Mouse (Mus musculus) cerebellum, postnatal 36 days (tissue): ENCODE data around the gene Arhgef3.

Experiments used
- DNase-seq, 2 experiments: peaks; one replicate each; pipeline ENCODE4 v3.0.0; 2021 to 2022; ENCODE audit warnings: mixed read lengths in 2 of 2

Arhgef3 gene

DNA sequence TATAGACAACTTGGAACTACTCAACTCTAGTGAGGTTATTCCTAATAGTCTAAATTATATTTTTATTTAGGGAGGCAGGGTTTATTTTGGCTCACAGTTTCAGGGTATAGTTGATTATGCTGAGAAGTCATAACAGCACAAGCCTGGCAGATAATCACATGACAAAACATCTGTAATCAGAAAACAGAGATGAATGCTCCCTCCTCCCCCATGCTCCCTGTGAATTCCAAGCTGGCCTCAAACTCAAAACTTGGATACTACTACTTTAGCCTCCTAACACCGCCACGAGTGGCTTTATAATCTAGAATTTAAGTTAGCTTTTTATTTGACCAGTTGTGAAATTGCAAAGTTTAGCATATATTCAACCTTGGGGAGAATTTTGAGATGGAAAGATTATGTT, 317.4 kb downstream of the Arhgef3 start:
- DNase-seq = no peak

DNA sequence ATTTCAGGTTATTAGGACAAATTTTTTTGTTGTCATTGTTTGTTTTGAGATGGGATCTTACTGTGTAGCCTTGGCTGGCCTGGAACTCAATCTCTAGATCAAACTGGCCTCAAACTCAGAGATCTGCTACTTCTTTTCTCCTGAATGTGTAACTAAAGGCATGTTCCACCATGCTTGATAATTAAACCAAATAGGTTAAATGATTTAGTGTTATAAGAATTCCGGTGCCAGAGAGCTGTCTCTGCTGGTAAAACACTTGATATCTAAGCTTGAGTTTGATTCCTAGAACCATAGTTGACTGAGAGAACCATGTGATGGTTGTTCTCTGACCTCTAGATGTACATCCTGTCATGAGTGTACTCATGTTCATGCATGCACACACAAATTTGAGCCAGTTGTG, 321.4 kb downstream of the Arhgef3 start:
- DNase-seq = no peak

DNA sequence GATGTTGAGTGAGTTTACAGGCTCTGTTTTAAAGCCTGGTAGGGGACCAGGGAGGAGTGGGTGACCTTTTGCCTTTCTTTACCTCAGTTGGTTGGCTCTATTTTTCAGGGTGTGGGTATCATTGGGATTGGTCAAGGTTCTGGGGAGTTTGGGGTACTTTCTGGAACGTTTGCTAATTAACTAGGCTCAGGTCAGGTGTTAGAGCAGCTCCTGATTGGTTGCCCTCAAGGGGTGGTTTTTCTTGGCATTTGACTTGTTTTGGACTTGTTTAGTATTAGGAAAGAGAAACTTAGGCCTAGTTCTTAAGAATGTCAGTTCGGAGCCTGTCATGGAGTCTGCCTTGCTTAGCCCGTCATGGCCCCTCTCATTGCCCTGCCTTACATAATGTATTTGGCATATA, 322.1 kb downstream of the Arhgef3 start:
- DNase-seq = no peak

DNA sequence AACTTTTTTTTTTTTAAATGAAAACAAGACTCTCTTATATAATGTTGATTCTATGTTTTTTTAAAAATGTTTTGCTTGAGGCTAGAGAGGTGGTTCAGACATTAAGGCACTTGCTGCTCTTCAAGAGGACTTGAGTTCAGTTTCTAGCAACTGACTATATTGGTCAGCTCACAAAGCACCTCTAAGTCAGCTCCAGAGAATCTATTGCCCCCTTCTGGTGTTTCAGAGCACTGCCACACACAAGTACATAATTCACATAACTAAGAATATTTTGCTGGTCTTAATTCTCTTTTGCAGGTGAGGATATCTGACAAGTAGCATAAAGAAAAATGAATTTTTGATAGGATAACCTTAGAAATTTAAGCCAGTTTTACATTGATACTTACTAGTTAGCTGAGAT, 326.2 kb downstream of the Arhgef3 start:
- no peak for DNase-seq

DNA sequence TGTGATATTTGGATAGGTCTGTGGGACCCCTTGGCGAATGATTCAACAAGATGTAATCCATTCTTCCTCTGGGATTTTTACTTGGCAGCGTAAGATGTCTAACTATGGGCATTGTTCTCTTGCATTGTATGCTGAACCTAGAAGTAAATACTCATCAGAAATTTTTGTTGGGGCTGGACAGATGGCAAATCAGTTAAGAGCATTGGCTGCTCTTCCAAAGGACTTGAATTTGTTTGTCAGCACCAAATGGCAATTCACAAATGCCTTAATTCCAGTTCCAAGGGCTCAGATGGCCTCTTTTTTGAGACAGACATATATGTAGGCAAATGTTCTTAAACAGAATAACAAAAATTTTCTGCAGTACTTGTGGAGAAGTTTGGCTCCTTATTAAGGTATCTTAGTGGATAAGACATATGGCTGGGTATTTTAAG, 330.2 kb downstream of the Arhgef3 start:
- DNase-seq = peak in 1 of 2 experiments; percentile 12

DNA sequence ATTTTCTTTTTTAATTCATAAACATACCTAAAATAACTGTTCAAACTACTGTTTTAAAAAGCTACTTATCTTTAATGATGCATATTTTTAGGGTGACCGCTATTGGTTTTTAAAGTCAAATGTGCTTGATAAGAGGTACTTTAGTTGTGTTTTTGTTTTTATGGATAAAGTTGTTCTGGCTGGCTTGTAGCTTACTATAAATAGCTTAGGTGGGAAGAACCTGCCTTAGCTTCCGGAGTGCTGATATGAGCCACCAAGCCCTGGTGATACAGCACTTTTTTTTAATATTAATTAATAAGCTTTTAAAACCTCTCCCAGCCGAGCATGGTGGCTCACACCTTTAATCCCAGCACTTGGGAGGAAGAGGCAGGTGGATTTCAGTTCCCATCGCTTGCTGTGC, 332.3 kb downstream of the Arhgef3 start:
- no peak for DNase-seq
